Mouse (Mus musculus): Measurements from ENCODE around the gene Fam71e1.

- no peak for TF ChIP-seq CTCF (IDR thresholded peaks at IDR 0.05; ENCODE audit: low read depth)
- no peak for TF ChIP-seq EP300 (IDR thresholded peaks at IDR 0.05; ENCODE audit: low read depth)
These were observed 25.4 kb upstream of the Fam71e1 start for GRCm38 (mm10) chr7:44470696-44471612.
